Mouse (Mus musculus): ENCODE measurements around the gene Mthfd1l. TPM values are rescaled to one million over a fixed set of nuclear protein-coding genes. Genes with fewer than 3 reads are reported as not detected.

Mthfd1l gene
- polyA plus RNA-seq, 1 experiment, result 10.2 TPM

DNA sequence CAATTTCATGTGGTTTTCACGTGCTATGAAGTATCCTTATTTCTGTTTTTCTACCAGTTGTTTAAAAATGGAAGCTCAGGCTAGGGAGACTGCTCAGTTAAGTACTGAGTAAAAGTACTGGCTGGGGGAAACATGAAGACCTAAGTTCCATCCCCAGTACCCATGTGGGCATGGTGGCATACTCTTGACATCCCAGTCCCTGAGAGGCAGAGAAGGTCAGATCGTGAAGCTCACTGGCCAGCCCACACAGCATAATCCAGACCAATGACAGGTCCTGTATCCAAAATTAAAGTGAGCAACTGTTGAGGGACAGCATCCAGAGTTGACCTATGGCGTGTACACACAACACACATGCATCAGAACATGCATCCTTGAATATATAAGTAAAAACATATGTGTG is 1.5 kb downstream of the Mthfd1l start:
- Histone ChIP-seq H3K27ac (ENCODE audit: insufficient read depth, low read length) (no peak overlapping the region), H3K4me1 (ENCODE audit: control insufficient read depth, insufficient read depth, low read length) (no peaks in the 10 kb centered on the region; the same call in 1 of the 2 replicates), H3K4me3 (ENCODE audit: insufficient read depth, low read length) (no peak overlapping the region; the same call in 1 of the 2 replicates)
- TF ChIP-seq CTCF (IDR thresholded peaks at IDR 0.05; ENCODE audit: extremely low read depth, insufficient read depth, low read length), result no peak
- no peak for TF ChIP-seq POLR2A (IDR thresholded peaks at IDR 0.05; ENCODE audit: extremely low read depth, insufficient read depth, low read length)

GRCm38 (mm10) chr10:3975898-3976622 is 3.1 kb downstream of the Mthfd1l start:
- TF ChIP-seq POLR2A (IDR thresholded peaks at IDR 0.05; ENCODE audit: extremely low read depth, insufficient read depth, low read length), result no peak
- no peak for TF ChIP-seq CTCF (IDR thresholded peaks at IDR 0.05; ENCODE audit: extremely low read depth, insufficient read depth, low read length)
- no peak overlapping the region for H3K27ac ChIP-seq (ENCODE audit: insufficient read depth, low read length)
- H3K4me1 ChIP-seq (ENCODE audit: control insufficient read depth, insufficient read depth, low read length), result no peaks in the 10 kb centered on the region
- no peak overlapping the region for H3K4me3 ChIP-seq (ENCODE audit: insufficient read depth, low read length)

- H3K27ac ChIP-seq (ENCODE audit: insufficient read depth, low read length), result no peak overlapping the region
- TF ChIP-seq CTCF (IDR thresholded peaks at IDR 0.05; ENCODE audit: extremely low read depth, insufficient read depth, low read length), result no peak
- H3K4me1 ChIP-seq (ENCODE audit: control insufficient read depth, insufficient read depth, low read length), result no peaks in the 10 kb centered on the region
- H3K4me3 ChIP-seq (ENCODE audit: insufficient read depth, low read length), result no peak overlapping the region
Observed at GRCm38 (mm10) chr10:3976623-3977010, 3.7 kb downstream of the Mthfd1l start.

DNA sequence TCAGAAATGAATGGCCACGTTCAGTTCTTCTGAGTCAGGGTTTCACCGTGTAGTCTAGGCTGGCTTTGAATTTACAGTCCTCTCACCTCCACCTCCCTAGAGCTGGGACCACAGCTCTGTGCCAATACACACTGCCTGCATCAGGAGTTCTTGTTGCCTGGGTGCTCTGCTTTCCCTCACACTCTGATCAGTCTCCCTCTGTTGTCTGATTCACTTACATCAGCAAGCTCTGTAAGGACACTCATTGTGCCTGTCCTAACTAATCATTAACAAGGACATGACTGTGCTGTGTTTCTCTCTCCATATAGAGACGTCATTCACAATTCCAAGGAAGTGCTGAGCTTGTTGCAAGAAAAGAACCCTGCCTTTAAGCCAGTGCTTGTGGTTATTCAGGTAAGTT is 5.4 kb downstream of the Mthfd1l start:
- TF ChIP-seq CTCF (IDR thresholded peaks at IDR 0.05; ENCODE audit: extremely low read depth, insufficient read depth, low read length), result no peak
- TF ChIP-seq POLR2A (IDR thresholded peaks at IDR 0.05; ENCODE audit: extremely low read depth, insufficient read depth, low read length), result no peak
- no peaks in the 10 kb centered on the region for H3K4me1 ChIP-seq (ENCODE audit: control insufficient read depth, insufficient read depth, low read length)
- H3K4me3 ChIP-seq (ENCODE audit: insufficient read depth, low read length), result no peak overlapping the region
- H3K27ac ChIP-seq (ENCODE audit: insufficient read depth, low read length), result no peak overlapping the region

GRCm38 (mm10) chr10:3978792-3979488 is 6.0 kb downstream of the Mthfd1l start:
- H3K27ac ChIP-seq (ENCODE audit: insufficient read depth, low read length), result no peak overlapping the region
- no peaks in the 10 kb centered on the region for H3K4me1 ChIP-seq (ENCODE audit: control insufficient read depth, insufficient read depth, low read length)
- no peak for TF ChIP-seq POLR2A (IDR thresholded peaks at IDR 0.05; ENCODE audit: extremely low read depth, insufficient read depth, low read length)
- TF ChIP-seq CTCF (IDR thresholded peaks at IDR 0.05; ENCODE audit: extremely low read depth, insufficient read depth, low read length), result no peak
- no peak overlapping the region for H3K4me3 ChIP-seq (ENCODE audit: insufficient read depth, low read length)

DNA sequence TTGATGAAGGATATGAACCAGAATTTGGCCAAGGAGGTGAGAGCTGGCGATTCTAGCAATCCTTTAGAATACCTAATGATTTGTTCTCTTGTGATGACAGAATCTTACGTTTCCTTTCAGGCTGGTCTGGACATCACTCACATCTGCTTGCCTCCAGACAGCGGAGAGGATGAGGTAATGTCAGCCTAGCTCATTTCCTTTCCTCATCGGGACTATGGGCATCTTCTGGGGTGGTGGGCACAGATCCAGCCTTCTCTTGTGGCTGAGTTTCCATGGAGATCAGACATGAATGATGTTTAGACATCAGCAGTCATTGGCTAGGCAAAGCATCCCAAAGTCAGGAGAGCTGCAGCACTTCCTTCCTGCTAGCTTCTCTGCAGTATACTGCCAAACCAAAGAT is 7.3 kb downstream of the Mthfd1l start:
- Histone ChIP-seq H3K4me1 (ENCODE audit: control insufficient read depth, insufficient read depth, low read length) (no peaks in the 10 kb centered on the region), H3K4me3 (ENCODE audit: insufficient read depth, low read length) (no peak overlapping the region), H3K27ac (ENCODE audit: insufficient read depth, low read length) (no peak overlapping the region)
- TF ChIP-seq POLR2A (IDR thresholded peaks at IDR 0.05; ENCODE audit: extremely low read depth, insufficient read depth, low read length), result no peak
- no peak for TF ChIP-seq CTCF (IDR thresholded peaks at IDR 0.05; ENCODE audit: extremely low read depth, insufficient read depth, low read length)

DNA sequence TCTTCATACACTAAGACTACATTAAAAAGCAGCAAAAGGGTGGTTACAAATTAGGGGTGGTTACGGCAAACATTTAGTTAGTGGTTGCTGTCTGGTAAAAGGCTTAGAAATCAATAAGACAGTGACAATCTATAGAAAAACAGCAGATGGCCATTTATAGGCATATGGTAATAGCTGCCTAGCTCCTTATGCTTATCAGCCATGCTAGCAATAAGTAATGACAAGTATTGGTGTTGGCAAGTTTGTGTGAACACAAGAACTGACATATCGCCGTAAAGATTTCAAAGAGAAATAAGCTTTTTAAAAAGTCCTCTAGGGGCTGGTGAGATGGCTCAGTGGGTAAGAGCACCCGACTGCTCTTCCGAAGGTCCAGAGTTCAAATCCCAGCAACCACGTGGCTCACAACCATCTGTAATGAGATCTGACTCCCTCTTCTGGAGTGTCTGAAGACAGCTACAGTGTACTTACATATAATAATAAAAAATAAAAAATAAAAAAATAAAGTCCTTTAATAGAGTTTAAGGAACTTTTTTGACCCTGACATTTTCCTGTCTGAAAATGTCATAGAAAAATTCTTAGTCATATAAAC is 17.5 kb downstream of the Mthfd1l start:
- TF ChIP-seq POLR2A (IDR thresholded peaks at IDR 0.05; ENCODE audit: extremely low read depth, insufficient read depth, low read length), result no peak
- TF ChIP-seq CTCF (IDR thresholded peaks at IDR 0.05; ENCODE audit: extremely low read depth, insufficient read depth, low read length), result no peak
- no peaks in the 10 kb centered on the region for H3K4me1 ChIP-seq (ENCODE audit: control insufficient read depth, insufficient read depth, low read length)

GRCm38 (mm10) chr10:3993365-3994102 is 20.6 kb downstream of the Mthfd1l start:
- no peaks in the 10 kb centered on the region for H3K4me1 ChIP-seq (ENCODE audit: control insufficient read depth, insufficient read depth, low read length)
- H3K4me3 ChIP-seq (ENCODE audit: insufficient read depth, low read length), result no peak overlapping the region
- H3K27ac ChIP-seq (ENCODE audit: insufficient read depth, low read length), result no peak overlapping the region
- TF ChIP-seq POLR2A (IDR thresholded peaks at IDR 0.05; ENCODE audit: extremely low read depth, insufficient read depth, low read length), result no peak
- no peak for TF ChIP-seq CTCF (IDR thresholded peaks at IDR 0.05; ENCODE audit: extremely low read depth, insufficient read depth, low read length)

More for the DNA sequence above, 17.5 kb downstream of the Mthfd1l start:
- H3K27ac ChIP-seq (ENCODE audit: insufficient read depth, low read length), result no peak overlapping the region
- H3K4me3 ChIP-seq (ENCODE audit: insufficient read depth, low read length), result no peak overlapping the region

GRCm38 (mm10) chr10:3995277-3995676 is 22.4 kb downstream of the Mthfd1l start:
- Histone ChIP-seq H3K4me1 (ENCODE audit: control insufficient read depth, insufficient read depth, low read length) (no peaks in the 10 kb centered on the region), H3K27ac (ENCODE audit: insufficient read depth, low read length) (no peak overlapping the region), H3K4me3 (ENCODE audit: insufficient read depth, low read length) (no peak overlapping the region)
- TF ChIP-seq CTCF (IDR thresholded peaks at IDR 0.05; ENCODE audit: extremely low read depth, insufficient read depth, low read length) (0 out of 2 replicates have a peak, but pooled peaks have one; percentile 11), POLR2A (IDR thresholded peaks at IDR 0.05; ENCODE audit: extremely low read depth, insufficient read depth, low read length) (no peak)
